Mouse (Mus musculus) layer of hippocampus, adult 18-20 months (tissue): ENCODE data around the gene Auts2. TPM values are rescaled to one million over a fixed set of nuclear protein-coding genes. Genes with fewer than 3 reads are reported as not detected.

Experiments
- DNase-seq, 2 experiments: peaks; one replicate each; pipeline ENCODE4 v3.0.0; 2022; ENCODE audit warnings: low spot score in 2 of 2
- total RNA-seq, 2 experiments: library from RNA; stranded (reverse); gene quantifications; 2 replicates each; pipeline ENCODE4 v1.2.3; 2021

The Auts2 gene
- total RNA-seq, 2 experiments from 2014 or later, result 142 to 145 TPM

- no peak for DNase-seq
These were observed 692.4 kb downstream of the Auts2 start for GRCm38 (mm10) chr5:131850632-131851335.

- DNase-seq, result no peak
These were observed 693.5 kb downstream of the Auts2 start for GRCm38 (mm10) chr5:131849644-131850043.

- peak in 1 of 2 experiments; percentile 20 for DNase-seq
These were observed 698.7 kb downstream of the Auts2 start for GRCm38 (mm10) chr5:131844519-131844800.

DNA sequence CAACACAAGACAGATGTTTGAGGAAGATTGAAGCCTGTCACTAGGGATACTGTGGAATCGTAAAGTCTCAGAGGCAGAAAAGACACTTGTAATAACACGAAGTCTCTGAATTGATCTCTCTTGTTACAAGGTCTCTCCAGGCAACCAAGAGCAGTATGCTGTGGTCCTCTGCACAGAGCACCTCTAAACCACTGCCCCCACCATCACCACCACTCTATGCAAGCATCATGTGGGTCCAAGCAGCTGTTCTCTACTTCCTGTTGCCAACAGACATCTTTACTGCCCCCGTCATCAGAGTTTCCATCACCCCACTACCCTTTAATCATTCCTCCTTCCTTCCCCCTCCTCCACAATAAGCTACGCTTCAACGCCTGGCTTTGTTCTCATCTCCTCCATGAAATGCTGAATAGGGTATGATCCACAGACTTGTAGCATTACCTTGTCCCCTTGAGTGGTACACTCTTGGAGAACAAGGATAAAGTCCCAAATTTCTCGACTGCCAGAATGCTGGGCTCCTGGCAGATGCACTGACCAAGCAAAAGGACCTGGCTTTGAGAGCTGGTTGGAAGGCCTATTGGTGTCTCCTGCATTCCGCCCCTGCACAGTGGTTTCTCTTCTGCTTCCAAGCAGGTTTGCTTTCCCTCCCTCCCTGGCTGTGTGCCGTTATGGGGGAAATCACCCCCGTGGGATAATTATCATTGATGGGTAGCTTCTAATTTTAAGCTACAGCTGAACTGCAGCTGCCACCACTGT, 699.2 kb downstream of the Auts2 start:
- DNase-seq, result peak; percentile 29 to 31

DNA sequence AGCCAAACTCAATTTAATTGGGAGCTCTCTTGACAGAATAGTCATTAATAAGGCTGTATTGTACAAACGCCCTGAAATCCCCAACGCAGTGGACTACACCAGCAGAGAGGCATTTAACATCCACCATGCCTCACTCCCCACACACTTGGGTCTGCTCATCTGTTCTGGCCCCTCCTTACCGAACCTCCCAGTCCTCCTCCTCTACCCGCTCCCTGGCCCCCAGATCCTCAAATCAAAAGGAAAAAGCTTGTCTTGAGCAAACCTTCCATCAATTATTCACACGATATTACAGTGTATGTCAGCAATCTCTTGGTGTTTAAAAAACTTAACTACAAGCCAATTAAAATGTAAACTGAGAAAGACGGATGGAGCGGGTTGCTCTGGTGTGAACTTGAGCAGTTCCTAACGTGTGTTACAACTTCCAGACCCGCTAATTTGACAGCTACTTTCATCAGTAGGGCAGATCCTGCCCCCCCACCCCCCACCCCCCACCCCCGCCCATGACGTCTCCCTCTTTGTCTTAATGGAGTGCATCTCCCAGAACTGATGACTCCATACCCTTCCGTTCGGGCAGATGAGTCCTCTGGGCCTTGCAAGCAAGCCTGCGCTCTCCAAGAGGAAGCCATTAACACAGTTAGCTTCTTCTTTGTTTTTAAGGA, 703.4 kb downstream of the Auts2 start:
- DNase-seq, result no peak

DNA sequence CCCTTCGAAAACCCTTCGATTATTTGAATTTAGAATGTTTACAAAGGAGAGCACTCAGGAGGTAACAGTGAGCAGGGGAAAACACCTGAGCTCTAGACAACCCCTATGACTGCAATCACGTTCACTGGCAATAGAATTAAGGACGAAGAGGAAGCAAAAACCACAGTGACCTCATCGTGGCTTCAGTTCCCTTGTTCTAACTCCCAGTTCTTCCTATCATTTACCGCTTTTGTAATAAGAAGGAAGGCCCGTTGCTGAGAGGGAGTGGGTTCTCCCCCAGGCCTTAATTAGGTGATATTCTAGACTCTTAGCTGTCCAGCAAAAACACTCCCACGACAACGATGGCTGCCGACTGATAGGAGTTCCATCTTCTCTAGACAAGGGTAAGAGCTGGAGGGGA, 704.1 kb downstream of the Auts2 start:
- no peak for DNase-seq

GRCm38 (mm10) chr5:131838064-131838463, 705.1 kb downstream of the Auts2 start:
- DNase-seq, result no peak

DNA sequence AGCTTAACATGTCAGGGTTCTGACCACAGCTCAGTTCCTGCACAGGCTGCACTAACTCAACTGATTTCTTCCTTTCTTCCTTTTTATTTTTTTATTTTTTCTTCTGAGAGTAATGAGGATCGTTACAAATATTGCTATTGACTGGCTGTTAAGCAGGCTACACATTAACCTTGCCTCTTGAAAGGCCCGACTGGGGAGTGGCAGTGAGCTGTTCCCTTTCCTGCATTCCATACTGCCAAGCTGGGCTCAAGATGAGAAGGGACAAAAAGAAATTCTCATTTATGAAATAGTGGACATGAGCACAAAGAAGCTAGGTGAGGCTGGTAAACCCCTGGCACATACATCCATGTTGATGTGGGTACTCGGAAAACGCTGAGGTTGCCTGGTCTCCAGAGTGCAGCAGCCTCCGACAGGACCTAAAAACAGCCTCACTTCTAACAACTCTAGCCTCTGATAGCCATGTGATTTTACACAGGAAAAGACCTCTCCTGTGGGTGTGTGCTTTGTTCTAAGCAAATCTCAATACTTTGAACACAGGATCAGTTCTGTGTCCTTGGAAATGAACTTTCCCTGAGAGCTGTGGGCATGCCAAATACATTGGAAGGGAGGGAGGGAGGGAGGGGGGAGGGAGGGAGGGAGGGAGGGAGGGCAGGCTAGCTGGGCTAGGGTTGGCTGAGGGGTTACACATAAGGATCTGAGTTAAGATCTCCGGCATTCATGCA, 707.0 kb downstream of the Auts2 start:
- DNase-seq, result no peak

- no peak for DNase-seq
These were observed 710.0 kb downstream of the Auts2 start for GRCm38 (mm10) chr5:131832891-131833876.

DNA sequence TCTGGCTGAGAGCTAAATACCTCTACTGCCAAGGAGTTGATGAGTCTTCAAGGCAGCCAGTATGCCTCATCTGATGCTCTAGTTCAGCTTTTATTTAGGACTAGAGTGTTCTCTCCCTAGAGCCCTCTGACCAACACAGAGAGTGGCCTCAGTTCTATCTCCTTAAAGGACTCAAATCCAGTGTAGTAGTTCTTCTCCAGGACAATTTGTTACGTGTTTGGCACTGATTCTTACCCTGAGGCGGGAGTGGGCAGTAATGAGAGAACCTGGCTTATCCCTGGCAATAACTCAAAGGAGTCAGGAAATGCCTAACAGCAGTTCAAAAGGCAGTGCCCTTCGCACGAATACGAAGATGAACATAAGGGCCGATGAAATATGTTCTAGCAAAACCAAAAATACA, 713.0 kb downstream of the Auts2 start:
- DNase-seq, result no peak

- no peak for DNase-seq
These were observed 713.9 kb downstream of the Auts2 start for GRCm38 (mm10) chr5:131829248-131829647.

DNA sequence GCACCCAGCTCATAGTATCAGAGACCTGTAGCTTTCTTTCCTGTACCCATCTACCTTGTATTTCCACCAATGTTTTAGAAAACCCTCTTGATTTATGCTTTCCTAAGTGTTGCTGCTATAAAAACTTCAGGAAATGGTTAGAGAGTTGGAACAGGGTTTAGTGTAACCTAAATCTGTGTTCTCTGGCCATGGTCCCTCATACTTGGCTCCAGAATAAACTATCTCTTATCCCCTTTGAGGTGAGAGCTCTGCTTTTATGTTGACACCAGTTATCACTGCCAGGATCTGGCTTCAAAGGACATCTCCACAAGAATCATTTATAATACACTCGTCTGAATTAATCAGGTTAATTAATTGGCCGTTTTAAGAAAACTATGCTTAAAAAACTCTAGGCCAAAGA, 714.5 kb downstream of the Auts2 start:
- no peak for DNase-seq

DNA sequence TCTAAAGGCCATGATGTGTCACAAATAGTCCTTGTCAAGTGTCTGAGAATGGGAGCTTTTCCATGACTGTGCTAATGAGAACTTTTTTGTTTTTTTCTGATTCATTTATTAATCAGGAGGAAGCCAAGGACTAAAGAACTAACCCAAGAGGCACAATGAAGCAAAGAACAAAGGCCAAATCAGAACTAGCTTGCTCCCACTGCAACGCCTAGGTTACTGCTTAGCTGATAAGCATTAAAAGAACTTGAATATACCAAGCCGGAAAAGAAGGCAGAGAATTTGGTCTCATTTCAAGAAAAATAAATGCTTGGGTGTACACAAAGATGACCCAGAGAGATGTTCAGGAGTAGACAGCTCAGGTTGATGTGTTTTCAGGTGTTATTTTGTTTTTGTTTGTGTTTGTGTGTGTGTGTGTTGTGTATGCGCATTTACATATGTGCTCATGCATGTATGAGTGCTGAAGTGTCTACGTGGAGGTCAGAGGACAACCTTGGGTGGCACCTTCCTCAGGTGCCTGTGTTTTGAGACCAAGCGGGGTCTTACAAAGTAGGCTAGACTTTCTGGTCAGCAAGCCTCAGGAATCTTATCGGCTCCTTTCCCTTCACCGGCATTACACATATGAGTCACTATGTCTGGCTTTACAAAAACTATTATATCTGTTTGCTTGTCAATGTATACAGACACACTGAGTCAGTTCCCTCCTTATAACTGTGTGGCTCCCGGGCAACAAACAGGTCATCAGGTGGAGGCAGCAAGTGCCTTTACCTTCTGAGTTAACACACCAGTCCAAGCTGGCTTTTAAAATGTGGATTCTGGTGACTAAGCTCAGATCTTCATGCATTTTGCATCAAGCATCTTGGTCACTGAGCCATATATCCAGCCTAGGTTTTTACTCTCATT, 716.5 kb downstream of the Auts2 start:
- no peak for DNase-seq

GRCm38 (mm10) chr5:131825421-131825820, 717.7 kb downstream of the Auts2 start:
- DNase-seq, result no peak

DNA sequence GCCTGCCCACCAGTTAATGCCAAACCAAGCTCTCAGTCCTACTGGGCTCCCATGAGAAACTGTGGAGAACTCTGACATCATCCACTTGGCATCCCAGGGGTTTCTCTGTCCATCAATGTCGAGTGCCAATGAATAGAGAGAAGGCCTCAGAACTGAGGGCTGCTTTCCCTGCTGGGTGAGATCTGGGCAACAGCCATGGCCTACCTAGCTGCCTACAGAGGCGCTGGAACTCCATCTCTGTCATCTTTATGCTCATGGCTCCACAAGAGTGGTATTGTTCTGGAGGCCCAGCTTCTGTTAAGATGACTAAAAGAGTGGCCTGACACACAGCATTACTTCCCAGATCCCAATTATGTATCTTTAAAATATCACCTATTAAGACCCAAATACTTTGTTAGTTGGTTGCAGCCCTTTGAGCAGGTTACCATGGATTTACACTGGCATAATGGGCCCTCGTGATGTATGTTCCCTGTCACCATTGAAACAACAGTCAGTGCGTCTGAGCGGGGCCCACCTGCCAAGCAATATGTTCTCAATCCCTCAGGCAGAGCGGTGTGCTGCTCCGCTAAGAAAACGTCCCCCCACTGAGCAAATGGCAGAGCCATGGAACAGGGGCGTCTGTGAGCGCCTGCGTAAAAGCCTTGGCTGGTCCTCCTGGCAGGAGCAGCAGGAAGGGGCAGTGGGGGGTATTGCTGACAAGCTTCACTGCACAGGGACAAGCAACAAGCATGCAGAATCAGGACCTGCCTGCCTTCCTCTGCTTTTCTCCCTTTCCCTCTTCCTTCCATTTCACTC, 718.8 kb downstream of the Auts2 start:
- peak; percentile 63 to 80 for DNase-seq

- DNase-seq, result no peak
These were observed 721.7 kb downstream of the Auts2 start for GRCm38 (mm10) chr5:131821461-131821860.

GRCm38 (mm10) chr5:131819251-131819691, 723.9 kb downstream of the Auts2 start:
- peak; percentile 72 to 82 for DNase-seq

DNA sequence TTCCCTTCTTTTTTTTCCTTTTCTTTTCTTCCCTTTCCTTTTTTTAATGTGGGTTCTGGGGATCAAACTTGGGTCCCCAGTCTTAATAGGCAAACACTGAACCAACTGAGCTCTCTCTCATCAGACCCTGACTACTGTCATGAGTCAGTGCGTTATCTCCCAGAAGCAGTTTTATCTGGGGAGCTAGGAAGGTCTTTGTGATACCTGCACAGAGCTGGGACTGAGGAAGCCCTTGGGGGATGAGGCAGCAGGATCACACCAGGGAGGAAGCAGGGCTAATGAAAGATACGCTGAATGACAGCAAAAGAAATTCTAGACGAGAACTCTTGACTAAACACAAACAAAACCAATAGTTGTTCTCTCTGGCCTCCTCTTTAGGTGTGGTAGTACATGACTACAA, 727.6 kb downstream of the Auts2 start:
- no peak for DNase-seq
